Mouse (Mus musculus): ENCODE results near the gene Stn1.

The Stn1 gene

GRCm38 (mm10) chr19:47508191-47508590 is 29.1 kb downstream of the Stn1 start:
- no peak for DNase-seq

- DNase-seq = peak; percentile 62 to 73
These were observed 29.9 kb downstream of the Stn1 start for GRCm38 (mm10) chr19:47507128-47508121.

GRCm38 (mm10) chr19:47503625-47504024 is 33.7 kb downstream of the Stn1 start:
- DNase-seq = no peak

DNA sequence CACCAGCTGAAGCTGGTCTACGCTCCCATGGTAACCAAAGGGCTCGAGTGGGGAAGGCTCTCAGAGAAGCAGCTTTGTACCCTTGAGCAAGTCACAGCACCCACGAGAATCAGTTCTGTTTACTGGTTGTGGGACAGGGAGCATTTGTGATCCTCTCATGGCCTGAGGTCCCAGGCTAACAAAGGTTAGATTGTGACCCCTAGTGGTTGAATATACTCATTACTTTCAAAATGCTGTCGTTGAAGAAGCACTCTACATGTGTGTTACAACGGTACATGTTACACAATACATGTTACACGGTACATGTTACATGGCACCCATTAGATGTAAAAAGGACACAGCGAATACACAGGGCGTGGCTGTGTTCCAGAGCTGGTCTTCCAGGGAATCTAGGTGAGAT is 34.7 kb downstream of the Stn1 start:
- no peak for DNase-seq

DNA sequence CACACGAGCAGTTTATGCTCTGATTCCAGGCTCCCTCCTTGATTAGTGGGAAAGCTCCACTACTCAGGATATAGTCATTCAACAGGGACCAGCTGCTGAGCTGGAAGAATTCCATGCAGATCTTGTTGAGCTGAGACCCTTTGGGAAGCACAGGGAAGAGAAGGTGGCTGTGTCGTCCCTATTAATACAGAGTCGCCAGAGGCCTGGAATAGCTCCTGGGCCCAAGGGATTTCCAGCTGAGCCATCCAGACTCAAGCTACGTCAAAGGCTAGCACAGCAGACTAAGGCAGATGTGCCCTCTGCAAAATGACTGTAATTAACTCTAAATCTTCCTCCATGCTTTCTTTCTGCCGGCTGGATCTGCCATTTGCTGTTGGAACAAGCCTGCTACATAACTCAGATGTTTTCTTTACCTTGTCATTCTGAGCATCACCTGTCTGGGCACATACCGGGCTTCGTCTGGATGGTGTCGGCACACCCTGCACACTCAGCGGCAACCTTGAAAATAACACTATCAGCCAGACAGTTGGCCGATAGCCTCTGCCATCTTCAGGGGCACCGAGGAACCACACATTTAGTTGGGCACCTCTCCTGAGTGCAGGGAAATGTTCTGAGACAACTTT is 36.8 kb downstream of the Stn1 start:
- DNase-seq = no peak

GRCm38 (mm10) chr19:47499841-47500240 is 37.5 kb downstream of the Stn1 start:
- no peak for DNase-seq

DNA sequence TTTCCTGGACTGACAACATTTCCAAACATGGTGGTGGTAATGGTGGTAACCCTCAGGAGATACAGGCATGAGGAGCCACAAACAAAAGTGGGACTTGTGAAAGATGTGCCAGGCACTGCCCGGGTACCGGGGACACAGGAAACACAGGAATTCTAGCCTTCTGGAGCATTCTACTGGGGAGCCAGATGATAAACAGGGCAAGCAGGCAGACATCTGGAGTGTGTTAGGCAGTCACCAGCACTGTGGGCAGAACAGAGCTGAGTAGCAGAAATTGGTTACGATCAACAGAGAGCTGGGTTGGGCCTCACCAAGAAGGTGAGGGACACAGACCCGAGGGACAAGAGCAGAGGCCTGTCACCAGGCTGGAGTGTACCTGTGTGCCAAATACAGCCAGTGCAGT is 38.4 kb downstream of the Stn1 start:
- DNase-seq = no peak

DNA sequence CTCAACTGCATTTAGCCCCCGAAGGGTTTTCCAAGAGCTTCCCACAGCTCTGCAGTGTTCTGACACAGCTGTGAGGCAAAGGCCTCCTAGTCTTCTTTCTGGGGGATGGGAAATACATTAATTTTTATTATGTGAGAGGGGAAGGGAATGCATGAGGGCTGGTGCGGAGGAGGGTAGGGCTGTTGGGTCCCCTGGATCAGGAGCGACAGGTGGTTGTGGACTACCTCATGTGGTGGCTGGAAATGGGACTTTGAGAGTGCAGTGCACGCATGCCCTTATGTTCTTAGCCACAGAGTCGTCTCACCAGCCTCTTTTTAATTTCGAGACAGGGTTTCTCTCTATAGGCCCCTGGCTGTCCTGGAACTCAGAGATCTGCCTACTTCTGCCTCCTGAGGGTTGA is 39.6 kb downstream of the Stn1 start:
- no peak for DNase-seq

DNA sequence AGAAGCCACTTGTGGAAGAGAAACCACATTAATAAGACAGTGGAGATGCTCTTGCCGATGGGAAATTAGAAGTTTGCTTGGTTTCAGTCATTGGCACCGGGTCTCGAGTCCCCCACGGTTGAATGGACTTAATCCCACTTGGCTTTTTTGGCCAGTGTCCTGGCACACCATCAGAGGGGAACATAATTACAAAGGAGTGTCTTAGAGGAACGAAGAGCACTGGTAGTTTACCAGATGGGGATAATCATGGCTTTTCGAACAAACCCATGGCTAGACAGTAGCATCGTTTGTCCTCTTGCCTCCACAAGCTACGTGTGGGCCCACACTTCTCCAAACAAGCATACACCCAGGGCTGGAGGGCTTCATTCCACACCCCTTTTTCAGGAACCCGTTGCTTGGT is 40.0 kb downstream of the Stn1 start:
- DNase-seq = no peak

DNA sequence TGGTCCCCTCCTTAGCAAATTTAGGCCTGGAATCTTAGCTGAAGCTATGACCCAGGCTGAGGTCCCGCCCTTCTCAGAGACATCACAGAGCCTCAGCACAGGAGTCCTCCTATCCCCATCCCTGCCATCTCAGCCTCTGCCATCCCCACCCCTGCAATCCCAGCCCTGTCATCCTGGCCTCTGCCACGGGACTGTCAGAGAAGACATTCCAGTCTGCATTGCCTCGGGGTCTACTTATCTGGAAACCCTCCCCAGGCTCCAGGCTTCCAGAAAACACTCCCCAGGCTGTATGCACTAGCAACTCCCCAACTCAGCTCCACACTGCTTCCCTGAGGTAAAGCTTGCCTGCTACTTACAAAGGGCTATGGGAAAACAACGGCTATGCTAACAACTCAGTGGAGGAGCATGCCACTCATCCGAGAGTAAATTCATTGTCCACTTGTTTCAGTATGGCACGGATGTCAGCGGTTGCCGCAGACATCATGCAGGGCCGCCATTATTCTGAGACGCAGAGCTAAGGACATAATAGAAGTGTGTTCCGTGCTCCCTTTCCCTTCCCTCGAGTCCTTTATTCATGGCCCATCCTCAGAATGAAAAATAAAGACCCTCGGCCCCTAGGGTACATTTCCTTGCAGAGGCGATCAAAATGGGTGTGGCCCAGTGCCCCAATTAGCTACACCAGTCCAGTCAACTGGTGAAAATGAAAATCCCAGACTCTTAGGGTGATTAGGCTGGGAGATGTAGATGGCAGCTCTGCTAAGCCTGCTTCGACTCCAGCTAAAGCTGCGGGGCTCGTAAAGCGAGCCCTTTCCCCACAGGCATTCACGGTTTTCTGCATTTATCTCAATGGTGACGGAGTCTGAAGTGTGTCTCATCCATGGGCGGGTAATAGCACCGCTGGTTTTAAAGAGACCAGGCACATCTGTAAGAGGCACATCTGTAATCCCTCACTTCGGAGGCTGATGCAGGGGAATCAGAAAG is 44.0 kb downstream of the Stn1 start:
- DNase-seq = no peak

- no peak for DNase-seq
These were observed 44.9 kb downstream of the Stn1 start for GRCm38 (mm10) chr19:47492422-47492821.

DNA sequence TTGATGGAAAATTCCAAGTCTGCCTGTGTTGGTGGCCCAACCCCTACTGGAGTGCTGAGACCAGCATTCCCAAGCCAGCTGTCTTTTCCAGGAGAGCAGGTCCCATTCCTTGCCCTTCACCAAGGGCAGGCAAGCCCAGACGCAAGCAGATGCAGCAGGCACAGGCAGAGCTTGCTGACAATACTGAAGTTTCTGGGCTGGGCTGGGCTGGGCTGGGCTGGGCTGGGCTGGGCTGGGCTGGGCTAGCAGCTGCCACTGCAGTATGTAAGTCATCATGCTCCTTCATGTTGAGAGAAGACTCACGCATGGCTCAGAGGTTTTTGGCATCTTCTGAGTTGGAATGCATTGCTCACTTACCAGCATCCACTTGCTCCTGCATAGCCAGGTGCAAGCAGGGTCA is 45.5 kb downstream of the Stn1 start:
- no peak for DNase-seq

DNA sequence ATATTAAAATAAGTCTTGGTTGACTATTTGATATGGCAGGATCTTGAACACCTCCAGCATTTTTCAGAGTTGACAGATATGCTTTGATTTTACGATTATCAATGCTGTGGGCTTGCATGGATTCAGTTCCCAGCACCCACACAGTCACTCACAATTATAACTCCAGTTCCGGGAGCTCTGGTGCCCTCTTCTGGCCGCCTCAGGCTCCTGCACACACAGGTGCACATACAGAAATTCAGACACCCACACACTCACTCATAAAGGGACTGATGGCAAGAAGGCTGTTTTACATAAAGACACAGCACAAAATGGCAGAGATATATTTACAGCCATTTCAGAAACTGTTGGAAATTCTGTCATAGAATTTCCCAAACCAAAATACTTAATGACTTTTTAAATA is 48.1 kb downstream of the Stn1 start:
- DNase-seq = no peak

- peak; percentile 41 to 45 for DNase-seq
These were observed 49.1 kb downstream of the Stn1 start for GRCm38 (mm10) chr19:47488250-47488649.

GRCm38 (mm10) chr19:47487572-47487971 is 49.7 kb downstream of the Stn1 start:
- no peak for DNase-seq

- no peak for DNase-seq
These were observed 51.2 kb downstream of the Stn1 start for GRCm38 (mm10) chr19:47485997-47486566.

DNA sequence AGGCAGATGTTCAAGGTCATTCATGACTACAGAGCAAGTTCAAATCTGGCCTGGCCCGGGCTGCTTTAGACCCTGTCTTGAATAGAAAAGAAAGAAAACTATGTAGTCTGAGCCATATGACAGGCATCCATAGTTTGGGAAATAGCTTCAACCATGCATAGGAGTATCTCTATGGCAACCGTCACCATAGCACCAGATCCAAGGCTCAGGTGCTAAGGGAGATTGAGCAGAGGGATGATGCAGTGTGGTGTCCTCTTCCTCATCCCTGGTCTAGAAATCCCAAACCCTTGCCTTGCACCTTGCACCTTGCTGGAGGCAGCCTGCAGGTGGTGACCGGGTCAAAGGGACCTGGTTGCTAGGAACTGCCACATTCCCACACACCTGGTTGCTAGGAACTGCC is 53.2 kb downstream of the Stn1 start:
- DNase-seq = no peak

- no peak for DNase-seq
These were observed 54.0 kb downstream of the Stn1 start for GRCm38 (mm10) chr19:47483346-47483745.

DNA sequence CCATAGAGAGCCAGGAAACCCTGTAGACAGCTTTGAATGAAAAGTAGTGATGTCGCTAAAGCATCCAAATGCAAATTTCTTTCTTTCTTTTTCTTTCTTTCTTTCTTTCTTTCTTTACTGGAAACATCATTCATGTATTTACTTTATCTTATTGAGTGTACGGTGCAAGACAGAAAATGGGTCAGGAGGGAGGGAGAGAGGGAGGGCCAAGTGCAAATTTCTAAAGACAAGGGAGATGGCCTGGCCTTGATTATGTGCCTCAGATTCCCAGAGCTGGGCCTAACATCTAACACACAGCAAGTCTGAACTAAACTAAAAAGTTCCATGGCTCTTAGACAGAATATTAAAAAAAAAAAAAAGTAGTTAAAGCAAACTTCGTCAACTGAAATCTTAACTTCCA is 63.9 kb downstream of the Stn1 start:
- DNase-seq = no peak

DNA sequence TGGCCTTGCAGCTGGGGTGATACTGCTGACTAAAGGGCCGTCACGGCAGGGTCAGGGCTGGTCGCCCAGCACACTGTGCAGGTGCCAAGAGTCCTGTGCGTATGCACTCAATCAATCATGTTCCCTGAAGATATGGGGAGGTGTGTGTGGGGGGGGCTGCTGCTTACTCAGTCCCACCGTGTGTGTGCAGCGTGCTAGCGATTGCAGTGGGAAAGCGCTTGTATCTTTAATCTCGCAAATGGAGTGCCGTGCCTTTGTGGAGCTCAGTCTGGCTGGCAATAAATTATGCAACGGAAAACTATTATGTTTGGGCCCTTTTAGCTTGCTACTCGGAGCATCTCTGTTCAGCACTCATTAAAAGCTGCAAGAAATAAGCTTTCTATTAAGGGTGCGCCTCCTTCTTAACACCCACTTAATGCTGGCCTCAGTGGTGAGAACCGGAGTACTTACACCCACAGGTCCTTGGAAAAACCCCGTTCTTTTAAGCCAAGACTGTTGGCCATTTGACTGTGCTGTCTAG is 64.4 kb downstream of the Stn1 start:
- DNase-seq = no peak

DNA sequence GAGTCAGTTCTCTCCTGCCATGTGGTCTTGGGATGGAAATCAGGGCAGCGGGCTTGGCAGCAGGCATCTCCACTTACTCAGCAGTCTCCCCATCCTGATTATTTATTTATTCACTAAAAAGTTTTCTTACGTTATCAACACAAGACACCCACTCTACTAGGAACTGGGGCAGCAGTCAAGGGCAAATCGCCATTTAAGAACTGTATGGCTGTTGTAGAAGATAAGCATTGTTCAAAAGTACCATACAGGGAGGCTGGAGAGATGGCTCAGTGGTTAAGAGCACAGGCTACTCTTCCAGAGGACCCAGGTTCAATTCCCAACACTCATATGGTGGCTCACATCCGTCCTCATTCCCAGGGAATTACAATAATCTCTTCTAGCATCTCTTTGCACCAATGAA is 65.5 kb downstream of the Stn1 start:
- no peak for DNase-seq

DNA sequence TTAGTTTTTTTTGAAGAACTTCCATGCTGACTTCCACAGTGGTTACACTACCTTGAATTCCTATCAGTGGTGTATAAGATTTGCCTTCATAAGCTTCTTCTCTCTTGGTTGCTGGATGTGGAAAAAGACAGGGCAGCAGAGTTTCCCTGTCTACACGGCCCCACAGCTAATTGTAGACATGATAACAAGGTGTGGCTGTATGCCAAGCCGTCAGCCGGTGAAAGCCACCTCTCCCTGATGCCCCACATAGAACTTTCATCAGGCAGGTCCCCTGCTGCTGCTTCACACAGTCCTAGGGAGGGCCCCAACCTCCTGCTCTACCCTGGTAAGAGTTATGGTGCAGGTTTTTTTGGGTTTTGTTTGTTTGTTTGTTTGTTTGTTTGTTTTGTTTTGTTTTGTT is 68.6 kb downstream of the Stn1 start:
- DNase-seq = no peak
